Mouse (Mus musculus) right cerebral cortex, postnatal 4 days (tissue): Measurements from ENCODE around the gene Rit1.
"Not testable (repeated sequence)": the region's sequence is repeated elsewhere in the genome, so short reads cannot be mapped to it uniquely, and the experiment has no call there.

Source experiments
- DNase-seq: peaks from one replicate; pipeline ENCODE4 v3.0.0-alpha.2; 2022

Gene Rit1

DNA sequence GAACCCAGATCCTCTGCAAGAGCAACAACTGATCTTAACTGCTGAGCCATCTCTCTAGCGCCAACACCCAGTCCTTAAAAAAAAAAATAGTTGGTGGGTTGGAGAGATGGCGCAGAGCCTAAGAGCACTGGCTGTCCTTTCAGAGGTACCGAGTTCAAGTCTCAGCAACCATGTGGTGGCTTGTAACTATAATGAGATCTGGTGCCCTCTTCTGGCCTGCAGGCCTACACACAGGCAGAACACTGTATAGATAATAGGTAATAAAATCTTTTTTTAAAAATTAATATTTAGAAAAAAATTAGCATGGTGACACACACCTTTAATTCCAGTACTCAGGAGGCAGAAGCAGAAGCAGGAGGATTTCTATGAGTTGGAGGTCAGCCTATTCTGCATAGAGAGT is 23.5 kb downstream of the Rit1 start:
- no peak for DNase-seq

DNA sequence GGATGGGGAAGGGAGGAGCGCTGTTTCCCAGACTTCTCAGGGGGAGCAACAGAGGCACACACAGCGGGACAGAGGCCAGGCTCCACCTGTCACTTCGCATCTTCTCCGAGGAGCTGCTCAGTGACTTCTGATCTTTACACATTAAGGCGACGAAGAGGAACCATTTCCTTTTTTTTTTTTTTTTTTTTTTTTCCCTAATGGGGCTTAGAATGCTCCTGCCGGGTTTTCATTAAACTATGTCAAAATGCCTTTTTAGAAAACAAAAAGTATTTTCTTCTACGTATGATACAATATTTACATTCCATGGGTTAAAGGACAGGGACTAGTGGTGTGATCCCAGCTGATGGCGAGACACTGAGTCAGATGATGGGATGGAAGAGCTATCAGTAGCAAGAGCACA is 28.9 kb downstream of the Rit1 start:
- DNase-seq, result no peak

DNA sequence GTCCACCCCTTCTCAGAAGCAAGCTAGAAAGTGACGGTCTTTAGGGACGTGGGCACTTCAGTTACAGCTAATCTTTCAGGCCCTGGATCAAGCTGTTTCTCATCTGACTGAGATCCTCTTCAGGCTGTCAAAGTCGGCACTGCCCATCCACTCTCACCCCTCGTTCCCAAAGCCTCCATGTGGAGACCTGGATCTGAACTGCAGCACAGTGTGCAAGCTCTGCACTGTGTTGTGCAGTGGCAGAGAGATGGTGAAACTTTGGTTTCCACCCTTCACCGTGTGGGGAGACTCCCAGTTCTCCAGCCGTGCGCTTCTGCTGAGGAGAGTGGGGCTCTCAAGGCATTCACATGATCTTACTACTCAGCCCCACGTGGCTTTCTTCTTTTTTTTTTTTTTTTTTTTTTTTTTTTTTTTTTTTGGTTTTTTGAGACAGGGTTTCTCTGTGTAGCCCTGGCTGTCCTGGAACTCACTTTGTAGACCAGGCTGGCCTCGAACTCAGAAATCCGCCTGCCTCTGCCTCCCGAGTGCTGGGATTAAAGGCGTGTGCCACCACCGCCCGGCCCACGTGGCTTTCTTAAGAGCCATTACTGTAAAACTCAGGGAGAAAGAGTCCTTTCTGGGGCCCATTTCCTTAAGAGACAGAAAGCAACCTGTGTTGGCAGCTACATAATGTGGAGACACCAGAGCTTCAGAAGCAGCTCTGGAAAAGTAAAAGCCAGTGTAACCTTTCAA is 29.7 kb downstream of the Rit1 start:
- DNase-seq, result no peak

DNA sequence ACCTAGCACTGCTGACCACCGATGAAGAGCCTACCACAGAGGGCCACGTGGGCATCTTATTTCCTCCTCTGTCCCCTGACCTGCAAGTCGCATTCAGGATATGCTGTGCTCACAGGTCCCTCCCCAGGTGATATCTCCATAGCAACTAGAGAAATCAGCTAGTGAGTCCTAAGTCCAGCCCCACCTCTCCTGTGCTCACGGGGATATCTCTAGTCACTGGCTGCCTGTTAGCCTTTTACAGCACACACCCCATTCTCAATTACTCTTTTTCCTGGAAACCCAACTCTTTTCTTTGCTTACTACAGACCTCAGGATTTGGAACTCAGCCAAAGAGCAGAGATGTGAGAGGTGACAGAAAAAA is 30.2 kb downstream of the Rit1 start:
- no peak for DNase-seq

DNA sequence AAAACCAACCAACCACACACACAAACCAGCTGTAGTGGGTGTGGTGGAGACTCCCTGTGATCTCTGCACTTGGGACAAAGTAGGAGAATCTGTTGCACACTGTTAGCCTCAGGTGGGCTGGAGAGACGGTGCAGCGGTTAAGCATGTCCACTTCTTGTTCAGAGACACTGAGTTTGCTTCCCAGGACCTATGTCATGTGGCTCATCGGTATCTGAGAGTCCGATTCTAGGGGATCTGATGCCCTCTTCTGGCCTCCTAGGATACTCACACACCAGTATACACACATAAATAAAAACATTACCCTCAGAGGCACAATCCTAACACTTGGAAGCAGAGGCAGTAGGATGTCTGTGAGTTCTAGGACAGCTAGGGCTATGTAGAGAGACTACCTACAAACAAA is 37.6 kb downstream of the Rit1 start:
- DNase-seq, result no peak

DNA sequence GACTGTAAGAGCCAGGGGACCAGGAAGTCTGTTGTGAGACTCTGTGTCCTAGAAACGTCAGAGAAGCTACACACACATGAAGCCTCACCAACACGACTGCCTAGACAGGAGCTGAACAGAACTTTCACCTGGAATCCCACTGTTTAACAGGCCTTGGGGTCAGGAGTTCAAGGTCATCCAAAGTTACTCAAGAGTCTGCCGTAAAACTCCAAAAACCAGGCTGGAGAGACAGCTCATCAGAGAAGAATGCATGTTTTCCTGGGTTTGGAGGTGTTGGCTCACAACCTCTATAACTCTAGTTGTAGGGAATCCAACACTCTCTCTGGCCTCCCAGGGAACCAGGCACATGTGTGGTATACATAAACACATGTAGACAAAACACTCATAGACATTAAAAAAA is 38.9 kb downstream of the Rit1 start:
- no peak for DNase-seq

DNA sequence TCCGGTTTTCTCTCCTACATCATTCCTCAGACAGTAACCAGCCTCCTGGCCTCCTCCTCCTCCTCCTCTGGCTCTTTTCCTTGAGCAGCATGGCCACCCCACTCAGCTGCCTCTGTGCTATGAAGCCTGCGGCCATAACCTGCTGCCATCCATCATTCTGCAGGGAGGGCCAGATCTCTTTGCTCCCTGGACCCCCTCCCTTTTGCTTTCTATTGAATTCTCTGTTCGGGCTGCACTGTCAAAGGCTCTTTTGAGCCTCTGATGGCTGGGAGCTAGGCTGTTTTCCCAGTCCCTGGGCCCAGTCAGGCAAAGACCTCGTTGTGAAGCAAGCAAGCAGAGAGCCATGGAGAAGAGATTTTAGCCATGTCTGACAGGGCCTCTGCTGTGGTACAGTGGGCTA is 39.6 kb downstream of the Rit1 start:
- DNase-seq, result no peak

DNA sequence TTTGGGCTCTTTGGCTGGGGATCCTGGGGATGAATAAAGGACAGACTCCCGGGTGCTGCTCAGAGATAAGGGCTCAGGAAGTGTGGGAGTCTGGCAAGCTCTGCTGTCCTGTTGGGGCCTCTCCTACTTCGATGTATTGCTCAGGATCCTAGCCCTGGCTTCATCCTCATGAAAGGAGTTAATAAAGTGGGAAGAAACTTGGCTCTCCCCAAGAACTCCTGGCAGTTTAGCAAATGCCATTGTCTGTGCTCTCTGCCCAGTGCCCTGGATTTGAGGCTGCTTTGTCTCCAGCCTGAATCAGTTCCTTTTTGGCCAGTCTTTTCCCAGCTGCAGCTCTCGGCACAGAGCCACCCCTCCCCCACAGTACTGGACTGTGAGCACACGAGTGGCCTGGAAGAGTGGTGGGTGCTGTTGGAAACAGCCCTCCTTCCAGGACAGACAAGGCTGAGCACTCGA is 41.4 kb downstream of the Rit1 start:
- peak; percentile 83 for DNase-seq

DNA sequence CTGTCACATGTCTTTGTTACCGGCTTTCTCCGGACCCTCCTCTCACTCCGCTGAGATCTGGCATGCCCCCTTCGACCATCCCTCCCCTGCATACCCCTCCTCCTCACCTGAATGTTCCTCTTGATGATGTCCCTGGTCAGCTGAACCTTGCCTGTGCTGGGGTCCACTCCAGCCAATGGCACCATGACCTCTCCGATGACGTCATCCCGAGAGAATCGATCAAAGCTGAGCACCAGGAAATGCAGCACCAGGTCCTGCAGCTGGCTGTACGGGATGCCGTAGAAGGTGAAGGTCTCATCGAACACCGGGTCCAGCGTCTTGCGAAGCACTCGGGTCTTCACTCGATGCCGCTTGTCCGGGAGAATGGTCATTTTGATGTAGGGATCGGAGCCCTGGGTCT is 45.0 kb downstream of the Rit1 start:
- no peak for DNase-seq

DNA sequence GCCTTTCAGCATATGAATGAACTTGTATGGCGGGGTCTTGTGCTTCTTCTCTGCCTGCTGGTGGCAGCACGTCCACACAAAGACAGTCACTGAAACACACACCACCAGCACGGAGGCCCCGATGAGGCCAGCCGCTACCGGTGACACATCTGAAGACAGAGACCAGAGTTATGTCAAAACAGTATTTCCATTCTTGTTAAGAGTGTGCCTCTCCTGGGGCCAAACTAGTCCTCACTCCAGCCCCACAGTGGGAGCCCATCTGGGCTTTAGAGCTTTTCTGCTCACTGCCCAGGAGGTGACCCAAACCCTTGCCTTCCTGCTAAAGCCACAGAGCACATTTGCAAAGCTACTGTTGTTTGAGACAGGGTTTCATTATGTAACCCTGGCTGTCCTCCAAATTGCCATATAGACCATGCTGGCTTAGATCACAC is 45.8 kb downstream of the Rit1 start:
- DNase-seq, result no peak

DNA sequence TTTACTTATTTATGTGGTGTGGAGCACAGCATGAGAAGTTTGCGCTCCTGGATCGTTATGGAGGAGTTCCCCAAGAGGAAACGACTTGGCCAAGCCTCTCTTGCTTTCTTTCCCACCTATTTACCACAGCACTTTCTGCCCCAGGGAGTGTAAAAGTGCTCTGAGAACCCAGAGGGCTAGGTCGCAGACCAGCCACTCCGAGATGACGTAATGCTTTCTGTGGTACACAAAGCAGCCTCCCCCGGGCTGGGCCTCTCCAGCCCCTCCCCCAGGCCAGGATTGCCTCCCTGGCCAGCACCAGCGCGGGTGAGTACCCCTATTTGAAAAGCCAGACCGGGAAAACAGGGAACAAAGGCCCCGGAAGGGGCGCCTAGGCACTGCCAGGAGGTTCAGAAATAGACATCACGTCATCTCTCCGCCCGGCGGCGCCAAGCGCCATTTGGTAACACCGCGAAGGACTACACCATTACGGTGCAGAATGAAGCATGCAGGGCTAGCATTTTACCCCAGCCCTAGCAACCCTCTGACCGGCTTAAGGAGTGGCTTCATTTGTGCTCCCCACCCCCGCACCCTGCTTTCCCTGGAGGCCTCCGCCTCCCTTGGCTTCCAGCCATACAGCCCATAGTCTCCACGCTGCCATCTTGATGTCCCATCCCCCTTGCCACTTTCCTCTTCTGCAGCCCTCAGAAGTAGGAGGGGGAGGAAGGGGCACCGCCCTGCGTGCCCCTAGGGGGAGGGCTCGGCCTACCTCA is 54.7 kb downstream of the Rit1 start:
- not testable (repeated sequence) for DNase-seq

DNA sequence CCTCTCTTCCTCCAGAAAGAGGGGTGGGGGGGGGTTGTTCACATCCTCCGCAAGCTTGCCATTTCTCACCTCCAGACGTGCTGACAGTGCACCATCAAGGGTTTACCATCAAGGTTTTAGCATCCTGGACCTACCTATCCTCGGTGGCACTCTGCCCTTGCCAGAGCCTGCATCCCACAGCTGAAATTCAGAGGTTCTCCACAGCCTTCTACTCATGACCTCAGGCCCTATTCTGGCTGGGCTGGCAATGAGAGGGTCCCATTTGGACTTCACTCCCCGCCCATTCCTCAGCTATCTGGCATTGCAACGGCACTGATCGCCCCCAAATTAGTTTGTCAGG is 55.3 kb downstream of the Rit1 start:
- DNase-seq, result peak; percentile 62

DNA sequence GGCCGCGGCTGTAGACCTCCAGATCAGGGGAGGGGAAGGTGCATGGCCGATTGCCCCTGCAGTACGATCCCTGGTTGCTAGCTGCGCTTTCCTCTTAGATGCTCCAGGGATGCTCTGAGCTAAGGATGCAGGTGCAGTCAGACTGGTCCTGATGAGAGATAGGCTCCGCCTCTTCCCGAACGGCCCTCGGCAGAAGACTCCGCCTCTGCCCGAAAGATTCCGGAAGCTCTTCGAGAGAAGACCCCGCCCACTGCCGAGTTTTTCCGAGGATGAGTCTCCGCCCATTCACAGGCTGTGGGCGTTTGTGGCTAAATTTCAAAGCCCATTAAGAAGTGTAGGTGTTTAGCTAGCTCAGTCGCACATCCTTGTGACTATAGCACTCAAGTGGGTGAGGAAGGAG is 55.8 kb downstream of the Rit1 start:
- peak; percentile 73 for DNase-seq

DNA sequence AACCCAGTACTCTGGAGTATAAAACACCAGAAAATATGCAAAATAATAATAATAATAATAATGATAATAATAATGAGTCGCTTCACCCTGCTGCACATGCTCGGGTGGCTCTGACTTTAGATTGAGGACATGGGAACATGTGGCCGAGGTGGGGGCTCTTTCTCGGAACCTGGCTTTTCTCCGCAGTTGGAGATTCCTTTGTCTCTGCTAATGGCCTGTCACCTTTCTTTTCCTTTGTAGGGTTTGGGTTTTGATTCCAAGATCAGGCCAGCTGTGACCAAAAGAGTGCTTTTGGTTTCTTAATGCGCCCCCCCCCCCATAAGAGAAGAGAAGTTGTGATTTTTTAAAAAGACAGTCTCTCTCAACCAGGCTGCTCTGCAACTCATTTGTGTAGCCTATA is 56.5 kb downstream of the Rit1 start:
- DNase-seq, result not testable (repeated sequence)

DNA sequence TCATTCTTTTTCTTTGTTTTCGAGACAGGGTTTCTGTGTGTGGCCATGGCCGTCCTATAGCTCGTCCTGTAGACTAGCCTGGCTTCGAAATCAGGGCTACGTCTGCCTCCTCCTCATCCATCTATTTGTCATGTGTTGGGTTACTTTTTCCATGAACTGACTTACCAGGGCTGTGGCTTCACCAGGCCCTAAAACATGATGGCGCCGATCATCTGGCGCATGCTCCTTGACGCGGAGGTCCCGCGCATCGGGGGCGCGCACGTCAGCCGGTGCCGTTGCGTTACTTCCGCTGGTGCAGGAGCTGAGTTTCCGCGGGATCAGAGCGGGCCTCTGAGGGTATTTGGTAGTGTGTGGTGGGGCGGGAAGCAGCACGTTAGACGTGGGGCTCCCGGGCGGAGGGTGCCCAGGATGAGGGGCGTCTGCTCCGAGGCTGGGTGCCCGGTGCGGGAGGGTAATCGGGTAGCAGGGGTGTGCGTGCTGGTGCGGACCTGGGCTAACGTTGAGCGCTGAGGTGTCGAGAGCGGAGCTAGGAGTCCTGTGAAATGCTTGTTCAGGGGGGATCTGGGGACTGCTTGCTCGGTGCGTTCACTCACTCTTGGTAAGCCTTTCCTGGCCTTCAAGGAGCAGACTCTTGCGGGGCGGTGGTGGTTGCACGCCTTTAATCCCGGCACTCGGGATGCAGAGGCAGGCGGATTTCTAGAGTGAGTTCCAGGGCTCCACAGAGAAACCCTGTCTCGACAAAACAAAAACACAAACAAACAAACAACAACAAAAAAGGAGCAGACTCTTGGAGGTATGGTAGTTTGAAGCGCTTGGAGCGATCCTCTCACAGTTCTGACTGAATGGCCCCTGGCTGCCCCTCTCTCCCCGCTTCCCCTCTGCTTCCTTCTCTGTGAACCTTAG is 58.6 kb downstream of the Rit1 start, which contains the start of gene Syt11:
Gene Syt11, minus strand, starts transcription at position 226 of the 903 bp plus-strand sequence.
- DNase-seq, result not testable (repeated sequence)
